Mouse (Mus musculus): ENCODE results near the gene Arhgef3.

GRCm38 (mm10) chr14:27175343-27175742, 60.6 kb downstream of the Arhgef3 start:
- no peak for TF ChIP-seq POLR2A (IDR thresholded peaks at IDR 0.05; ENCODE audit: insufficient read depth, low read length)
- TF ChIP-seq CTCF (IDR thresholded peaks at IDR 0.05; ENCODE audit: low read depth, low read length): no peak
- no peak for TF ChIP-seq EP300 (IDR thresholded peaks at IDR 0.05; ENCODE audit: insufficient read depth, low read depth, low read length)
